Mouse (Mus musculus) bone marrow macrophage, adult 2 months (primary cell): ENCODE data around the gene Diaph3.

ENCODE experiments used
- CTCF ChIP-seq: IDR thresholded peaks from 2 replicates; pipeline ENCODE4 v1.5.1; 2012; ENCODE audit warnings: low read depth, mild to moderate bottlenecking, low read length, moderate library complexity
- POLR2A ChIP-seq: IDR thresholded peaks from 2 replicates; pipeline ENCODE4 v1.6.1; 2012; ENCODE audit warnings: mild to moderate bottlenecking, low read depth, low read length, borderline replicate concordance

- no peak for TF ChIP-seq CTCF
- TF ChIP-seq POLR2A, result no peak
Measured at GRCm38 (mm10) chr14:86764286-86764685, 376.7 kb downstream of the Diaph3 start.
